In genomic region chr14:40992464-40992863, GRCm38 (mm10) we compare ENCODE assay signal across 18 mouse cellular contexts. TPM values are rescaled to one million over a fixed set of nuclear protein-coding genes. Genes with fewer than 3 reads are reported as not detected.
DNase-seq lines count a peak whose midpoint lies in the region; ATAC-seq lines count a peak whose summit lies in the region.
"Had no signal": no experiment of that assay in that cellular context is flagged by ENCODE, and none has a peak within 500 bp of the region (broad histone marks: within the 10 kb centered on the region; RNA-seq: fewer than 3 reads in every experiment).

No protein-coding gene starts in this region.

- H3K36me3 ChIP-seq in heart, embryonic 11.5 days (ENCODE audit: control insufficient read depth, insufficient read depth, low read length): peaks cover 2% of the 10 kb centered on the region; the same call in 1 of the 2 replicates
- no peaks in the 10 kb centered on the region for H3K36me3 ChIP-seq in stomach, embryonic 14.5 days (ENCODE audit: control insufficient read depth, insufficient read depth, low read length)

- peak overlapping the region; percentile 38; the same call in 1 of the 2 replicates for H3K4me2 ChIP-seq in heart, embryonic 11.5 days
- no peak overlapping the region for H3K4me2 ChIP-seq in stomach, embryonic 14.5 days (replicated peaks; ENCODE audit: low read depth, low read length)
- H3K4me2 ChIP-seq: embryonic facial prominence, embryonic 15.5 days; limb, embryonic 15.5 days; midbrain, embryonic 13.5 days; neural tube, embryonic 12.5 days had no signal

- ATAC-seq in heart, embryonic 11.5 days (replicated peaks; ENCODE audit: insufficient number of reproducible peaks, low FRiP score, low TSS enrichment): no peak
- ATAC-seq in stomach, embryonic 14.5 days (ENCODE audit: insufficient number of reproducible peaks, insufficient read depth, low FRiP score, low read depth): peak; percentile 68; the same call in 1 of the 2 replicates
- ATAC-seq: forebrain, postnatal 0 days; midbrain, embryonic 13.5 days had no signal

- no peak overlapping the region for H3K27ac ChIP-seq in heart, embryonic 11.5 days (ENCODE audit: low read depth, low read length)
- no peak overlapping the region for H3K27ac ChIP-seq in stomach, embryonic 14.5 days (ENCODE audit: low read length)
- H3K27ac ChIP-seq: embryonic facial prominence, embryonic 15.5 days; limb, embryonic 15.5 days; midbrain, embryonic 13.5 days; neural tube, embryonic 12.5 days had no signal

- no peak overlapping the region for H3K4me3 ChIP-seq in heart, embryonic 11.5 days (ENCODE audit: low read depth, low read length)
- no peak overlapping the region for H3K4me3 ChIP-seq in stomach, embryonic 14.5 days (ENCODE audit: low read depth, low read length)
- H3K4me3 ChIP-seq: embryonic facial prominence, embryonic 15.5 days; limb, embryonic 15.5 days; midbrain, embryonic 13.5 days; neural tube, embryonic 12.5 days had no signal

- no peak overlapping the region for H3K9ac ChIP-seq in heart, embryonic 11.5 days (ENCODE audit: low read depth, low read length)
- no peak overlapping the region for H3K9ac ChIP-seq in stomach, embryonic 14.5 days (replicated peaks; ENCODE audit: low read depth, low read length)
- H3K9ac ChIP-seq: embryonic facial prominence, embryonic 15.5 days; forebrain, postnatal 0 days; limb, embryonic 15.5 days; midbrain, embryonic 13.5 days; neural tube, embryonic 12.5 days had no signal

- peaks cover 10% of the 10 kb centered on the region for H3K4me1 ChIP-seq in heart, embryonic 11.5 days (ENCODE audit: control insufficient read depth, insufficient read depth, low read length)
- H3K4me1 ChIP-seq in stomach, embryonic 14.5 days (ENCODE audit: control insufficient read depth, insufficient read depth, low read length): no peaks in the 10 kb centered on the region
- H3K4me1 ChIP-seq: embryonic facial prominence, embryonic 15.5 days; limb, embryonic 15.5 days; midbrain, embryonic 13.5 days; neural tube, embryonic 12.5 days had no signal

- DNase-seq in heart, adult 11 months: no peak
- peak; percentile 59 for DNase-seq in c-Kit-positive CD71-positive TER-119-negative erythroid progenitor cells, embryonic 14.5 days (ENCODE audit: low read depth)
- DNase-seq in liver: peak; percentile 59
- DNase-seq in adrenal gland, postnatal 14 days: no peak
- no peak for DNase-seq in cerebellum, adult 9-10 months
- DNase-seq in kidney, adult 9 months: no peak
- DNase-seq: cerebellum, postnatal 36 days; forebrain, postnatal 0 days; gastrocnemius, postnatal 25 days; kidney, adult 11 months; retina, postnatal 1 day; thymus, adult 2 months had no signal

- no peaks in the 10 kb centered on the region for H3K27me3 ChIP-seq in heart, embryonic 11.5 days (ENCODE audit: control insufficient read depth, insufficient read depth, low read length)
- H3K27me3 ChIP-seq in stomach, embryonic 14.5 days (ENCODE audit: control insufficient read depth, insufficient read depth, low read length): no peaks in the 10 kb centered on the region
- H3K27me3 ChIP-seq: embryonic facial prominence, embryonic 15.5 days; limb, embryonic 15.5 days; midbrain, embryonic 13.5 days; neural tube, embryonic 12.5 days had no signal

- H3K9me3 ChIP-seq in heart, embryonic 11.5 days (replicated peaks; ENCODE audit: control insufficient read depth, low read length): no peaks in the 10 kb centered on the region
- H3K9me3 ChIP-seq in stomach, embryonic 14.5 days (ENCODE audit: control insufficient read depth, low read depth, low read length): no peaks in the 10 kb centered on the region
- H3K9me3 ChIP-seq: embryonic facial prominence, embryonic 15.5 days; limb, embryonic 15.5 days; midbrain, embryonic 13.5 days; neural tube, embryonic 12.5 days had no signal

- WGBS in heart, embryonic 11.5 days (ENCODE audit: insufficient replicate concordance): 19% methylated on average over 6 of the region's 6 CpGs
- 58% methylated on average over 6 of the region's 6 CpGs for WGBS in stomach, embryonic 14.5 days

RNA-seq across cellular contexts. Expression of gene Fam213a, which starts 21.1 kb away (rescaled TPM):
- polyA plus RNA-seq in heart, embryonic 11.5 days (2014; fragmentation: Nextera tagmentation; extraction: Ambion mirVana): 67.7 and 75.4 TPM in 2 replicates
- polyA plus RNA-seq in stomach, embryonic 14.5 days (2014; fragmentation: Nextera tagmentation; extraction: Ambion mirVana): 42.7 and 45.8 TPM in 2 replicates
- total RNA-seq in adrenal gland, postnatal 14 days (2021): 179 and 192 TPM in 2 replicates

RNA-seq across cellular contexts. Expression of gene Tspan14, which starts 25.9 kb away (rescaled TPM):
- 43.5 and 54.0 TPM in 2 replicates for polyA plus RNA-seq in heart, embryonic 11.5 days (2014; fragmentation: Nextera tagmentation; extraction: Ambion mirVana)
- polyA plus RNA-seq in stomach, embryonic 14.5 days (2014; fragmentation: Nextera tagmentation; extraction: Ambion mirVana): 84.5 and 88.2 TPM in 2 replicates
- 43.8 and 47.6 TPM in 2 replicates for total RNA-seq in adrenal gland, postnatal 14 days (2021)

Comparison
In these comparisons a context has a peak if more than half of its experiments do, and no peak if none do; other contexts are left out.
1. DNase-seq: peak in c-Kit-positive CD71-positive TER-119-negative erythroid progenitor cells, embryonic 14.5 days (single experiment) and liver (single experiment); none in heart, adult 11 months (single experiment), adrenal gland, postnatal 14 days (single experiment), cerebellum, adult 9-10 months (single experiment) and kidney, adult 9 months (single experiment).